Mouse (Mus musculus): ENCODE measurements at regions not wholly inside any gene's neighbourhood (a gene's known extent, or its start where the extent isn't known, plus 50 kb on each side); places are given as distances from the start of the nearest gene placed in this dataset.
A peak's percentile ranks its signal among the peaks of the same experiment; 100 is the strongest.
"Not testable (repeated sequence)": the region's sequence is repeated elsewhere in the genome, so short reads cannot be mapped to it uniquely, and the experiment has no call there.

DNA sequence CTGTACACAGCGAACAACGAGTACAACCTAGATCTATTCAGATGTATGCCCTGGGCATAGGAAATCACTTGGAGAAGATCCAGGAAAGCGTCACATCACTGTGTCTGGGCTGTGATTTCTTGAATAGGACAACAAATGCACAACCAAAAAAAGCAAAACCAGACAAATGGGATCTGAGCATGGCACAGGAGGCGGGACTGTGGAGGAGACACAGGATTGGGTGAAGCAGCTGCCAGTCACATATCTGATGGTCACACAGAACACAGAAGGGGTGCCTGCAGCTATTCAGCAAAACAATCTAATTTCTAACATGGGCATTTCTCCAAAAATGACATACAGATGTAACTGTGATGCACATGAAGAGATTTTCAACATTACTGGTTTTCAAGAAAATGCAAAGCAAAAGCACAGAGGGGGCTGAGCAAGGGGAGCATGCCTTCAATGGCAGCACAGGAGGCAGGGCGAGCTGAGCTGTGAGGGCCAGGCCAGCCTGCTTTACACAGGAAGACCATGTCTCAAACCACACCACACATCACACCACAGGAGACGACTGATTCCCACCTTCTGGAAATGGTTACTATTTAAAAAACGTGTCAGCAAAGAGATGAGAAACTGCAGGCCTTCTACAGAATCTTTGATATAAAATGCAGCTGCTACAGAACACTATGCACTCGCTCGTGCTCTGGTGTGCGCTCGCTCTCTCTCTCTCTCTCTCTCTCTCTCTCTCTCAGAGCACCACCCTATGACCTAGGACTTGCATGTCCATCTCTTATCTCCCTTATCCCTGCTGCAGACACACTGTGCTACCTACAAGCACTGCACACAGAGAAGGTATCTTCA, 175.2 kb upstream of the Klf14 start:
- DNase-seq: peak; percentile 69

DNA sequence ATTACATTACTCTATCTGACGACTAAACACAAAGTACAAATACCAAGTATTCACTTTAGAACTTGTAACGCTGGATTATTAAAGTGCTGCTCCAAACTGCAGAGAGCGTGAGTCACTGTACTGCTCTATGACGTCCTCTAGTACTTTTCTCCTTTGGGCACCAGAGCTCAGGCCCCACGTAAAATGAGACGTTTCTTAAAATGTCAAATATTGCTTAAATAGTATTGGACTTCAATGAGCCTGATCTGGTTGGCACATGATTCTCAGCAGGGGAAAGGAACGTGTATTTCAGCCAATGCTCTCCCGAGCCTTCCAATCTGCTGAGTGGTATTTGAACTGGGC, 175.8 kb upstream of the Klf14 start:
- no peak for DNase-seq

DNA sequence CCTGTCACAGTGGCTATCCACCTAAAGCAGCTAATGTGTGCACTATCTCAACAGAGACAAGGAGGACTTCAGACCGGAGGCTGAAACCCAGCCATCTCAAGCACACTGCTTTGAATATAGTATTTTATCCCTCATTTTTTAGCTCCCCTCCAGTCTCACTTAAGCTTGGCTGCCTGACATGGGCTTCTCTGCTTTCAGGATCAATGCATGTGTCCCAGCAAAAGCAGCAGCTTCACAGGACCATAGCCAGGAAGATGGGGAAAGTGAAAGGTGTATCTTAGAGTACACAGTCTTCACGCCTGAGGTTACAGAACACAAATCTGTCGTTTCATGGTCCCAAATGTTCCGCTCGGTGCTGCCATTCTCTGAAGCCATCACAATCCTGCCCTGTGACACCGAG, 176.7 kb upstream of the Klf14 start:
- no peak for DNase-seq

DNA sequence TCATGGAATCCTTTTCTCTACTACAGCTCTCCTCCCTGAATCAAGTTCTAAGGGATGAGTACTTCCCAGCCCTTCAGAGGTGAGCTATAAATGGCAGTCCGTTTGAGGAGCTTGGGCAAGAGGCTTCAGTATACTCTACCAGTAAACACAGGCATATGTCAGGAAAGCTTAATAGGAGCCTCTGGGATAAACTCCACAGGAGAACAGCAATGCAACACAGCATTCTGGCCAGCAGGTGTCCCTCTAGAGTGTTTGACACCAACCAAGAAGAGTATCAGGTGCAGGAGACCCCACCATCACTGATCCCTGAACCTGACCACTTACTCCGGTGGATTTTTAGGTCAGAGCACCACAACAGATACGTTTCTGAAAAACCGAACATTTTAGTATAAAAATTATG, 178.0 kb upstream of the Klf14 start:
- DNase-seq: no peak

DNA sequence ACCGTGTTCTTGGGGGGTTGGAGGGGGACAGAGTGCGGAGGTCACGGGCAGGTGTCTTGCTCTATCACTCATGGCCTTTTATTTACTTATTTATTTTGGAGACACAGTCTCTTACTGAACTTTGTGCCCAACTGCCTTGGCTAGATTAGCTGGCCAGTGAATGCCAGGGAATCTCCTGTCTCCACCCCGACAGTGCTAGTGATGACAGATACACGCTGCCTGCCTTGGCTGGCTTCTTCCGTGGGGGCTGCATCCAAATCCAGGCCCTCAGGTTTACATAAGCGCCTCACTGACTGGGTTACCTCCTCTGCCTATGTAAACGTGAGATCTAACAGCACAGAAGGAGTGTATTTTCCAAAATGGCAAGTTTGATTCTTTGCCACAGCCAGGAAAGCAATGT, 178.5 kb upstream of the Klf14 start:
- DNase-seq: no peak

DNA sequence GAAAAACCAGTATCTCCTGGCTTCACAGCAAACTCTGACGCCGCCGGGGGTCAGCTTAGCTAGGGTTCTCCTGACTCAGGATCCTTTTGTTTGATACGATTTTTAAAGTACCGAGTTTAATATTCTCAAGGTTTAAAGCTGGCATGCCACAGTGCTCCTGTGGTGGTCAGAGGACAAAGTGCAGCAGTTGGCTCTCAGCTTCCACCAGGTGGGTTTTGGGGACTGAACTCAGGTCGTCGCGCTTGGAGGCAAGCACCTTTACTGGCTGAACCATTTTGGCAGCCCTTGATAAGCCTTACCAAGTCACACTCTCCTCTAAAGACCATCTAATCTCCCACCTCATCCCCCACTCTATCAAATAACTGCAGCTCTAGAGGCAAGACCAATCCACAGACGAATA, 181.1 kb upstream of the Klf14 start:
- DNase-seq: no peak

DNA sequence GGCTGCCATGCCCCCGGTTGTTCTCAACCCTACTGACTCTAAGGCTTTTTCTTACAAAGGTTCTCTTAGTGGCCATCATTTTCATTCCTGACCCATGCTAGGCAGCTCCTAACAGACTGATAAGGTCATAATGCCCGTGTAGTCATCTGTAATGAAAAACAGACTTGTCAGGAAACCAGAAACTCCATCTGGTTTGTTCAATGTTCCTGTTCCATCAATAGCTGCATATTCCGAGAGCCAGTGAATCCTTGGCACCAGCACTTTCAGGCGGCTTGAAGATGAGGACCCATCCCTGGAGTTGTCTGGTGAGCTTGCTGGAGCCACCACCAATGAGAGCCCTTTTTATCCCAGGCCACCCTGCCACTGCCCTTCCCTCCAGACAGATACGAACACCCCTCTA, 181.7 kb upstream of the Klf14 start:
- no peak for DNase-seq

DNA sequence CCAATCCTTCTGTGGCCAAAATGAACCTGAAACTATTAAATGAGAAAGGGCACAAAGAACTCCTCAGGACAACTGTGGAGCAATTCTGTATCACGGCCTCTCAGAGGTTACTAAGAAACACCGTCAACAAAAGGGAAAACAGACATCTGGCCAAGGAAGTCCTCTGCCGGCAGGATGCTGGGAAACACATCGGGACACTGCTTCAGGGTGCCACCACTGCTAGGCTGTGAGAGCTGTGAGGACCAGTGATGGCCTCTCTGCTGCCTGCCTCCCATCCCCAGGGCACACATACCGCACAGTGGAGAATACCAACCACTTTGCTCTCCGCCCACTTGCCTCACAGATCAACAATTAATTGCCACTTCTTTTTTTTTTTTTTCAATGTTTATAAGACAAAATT, 182.6 kb upstream of the Klf14 start:
- DNase-seq: no peak

DNA sequence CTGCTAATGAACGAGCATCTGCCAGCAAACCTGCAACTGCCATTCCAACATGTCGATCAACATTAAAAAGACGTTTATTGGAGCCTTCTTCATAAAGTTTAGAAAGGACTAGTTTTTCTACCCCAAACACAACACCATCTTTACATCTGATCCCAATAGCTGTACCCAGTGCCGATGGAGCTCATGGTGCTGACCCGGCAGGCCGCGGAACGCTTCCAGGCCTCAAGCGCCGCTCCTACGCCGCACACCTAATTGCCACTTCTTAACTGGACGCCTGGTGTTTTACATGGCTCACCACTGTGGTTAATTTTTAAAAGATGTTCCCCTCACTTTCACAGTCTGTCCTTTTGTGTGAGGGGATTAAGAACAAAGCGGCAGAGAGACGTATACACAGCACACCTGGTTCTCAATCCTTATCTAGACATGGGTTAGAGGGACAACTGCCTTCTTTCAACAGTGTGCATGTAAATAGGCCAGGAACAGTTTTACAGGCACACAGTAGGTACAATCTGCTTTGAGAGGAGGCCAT, 183.7 kb upstream of the Klf14 start:
- DNase-seq: not testable (repeated sequence)

DNA sequence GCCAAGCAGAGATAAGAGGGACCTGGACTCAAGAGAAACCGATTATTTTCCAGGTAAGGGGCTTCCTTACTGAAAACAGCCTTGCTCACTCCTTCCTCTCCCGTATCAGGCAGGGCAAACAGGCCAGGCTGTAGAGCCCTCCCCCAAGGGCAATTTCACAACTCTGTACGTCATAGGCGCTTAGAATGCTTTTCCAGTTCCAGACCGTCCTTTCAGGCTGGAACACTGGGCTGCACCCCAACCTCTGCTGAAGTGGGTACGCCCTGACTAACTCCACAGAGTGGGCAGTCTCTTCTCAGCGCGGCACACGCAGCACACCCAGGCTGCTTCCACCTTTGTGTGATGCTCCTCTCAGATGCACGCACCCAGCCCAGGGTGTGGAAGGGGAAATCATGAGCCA, 186.8 kb upstream of the Klf14 start:
- no peak for DNase-seq

DNA sequence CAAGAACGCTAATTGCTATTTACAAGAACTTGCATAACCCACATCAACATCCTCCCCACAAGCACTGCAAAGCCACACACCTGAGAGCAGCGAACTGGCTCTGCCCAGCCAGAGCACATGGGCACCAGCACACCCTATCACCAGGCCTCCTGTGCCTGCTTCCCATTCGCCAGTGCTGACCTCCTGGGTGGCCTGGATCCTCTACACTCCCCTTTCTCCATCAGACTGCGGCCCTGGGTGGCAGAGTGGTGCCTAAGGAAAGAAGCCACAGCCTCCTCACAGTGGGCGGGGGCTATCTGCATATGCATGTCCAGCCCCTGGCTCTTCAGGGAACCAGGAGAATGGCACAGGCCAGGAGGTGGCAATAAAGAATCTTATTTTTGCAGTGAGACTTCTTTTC, 187.9 kb upstream of the Klf14 start:
- DNase-seq: no peak

DNA sequence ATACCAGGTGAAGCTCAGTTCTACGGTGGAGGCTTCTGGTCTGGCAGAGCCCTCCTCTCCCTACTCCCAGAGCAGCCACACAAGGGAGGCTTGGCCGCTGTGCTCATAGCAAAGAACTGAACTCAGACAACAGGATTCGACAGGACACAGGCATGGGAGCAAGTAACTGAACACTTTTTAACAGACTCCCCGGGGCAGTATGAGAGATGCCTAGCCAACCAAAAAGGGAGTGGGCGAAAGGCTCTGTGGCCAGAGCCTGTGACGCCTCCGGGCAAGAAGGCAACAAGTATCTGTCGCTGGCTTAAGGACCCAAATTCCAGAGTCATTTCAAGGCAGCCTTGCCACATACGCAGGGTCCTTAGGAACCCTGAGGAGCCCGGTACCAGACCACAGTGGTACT, 188.8 kb upstream of the Klf14 start:
- no peak for DNase-seq

DNA sequence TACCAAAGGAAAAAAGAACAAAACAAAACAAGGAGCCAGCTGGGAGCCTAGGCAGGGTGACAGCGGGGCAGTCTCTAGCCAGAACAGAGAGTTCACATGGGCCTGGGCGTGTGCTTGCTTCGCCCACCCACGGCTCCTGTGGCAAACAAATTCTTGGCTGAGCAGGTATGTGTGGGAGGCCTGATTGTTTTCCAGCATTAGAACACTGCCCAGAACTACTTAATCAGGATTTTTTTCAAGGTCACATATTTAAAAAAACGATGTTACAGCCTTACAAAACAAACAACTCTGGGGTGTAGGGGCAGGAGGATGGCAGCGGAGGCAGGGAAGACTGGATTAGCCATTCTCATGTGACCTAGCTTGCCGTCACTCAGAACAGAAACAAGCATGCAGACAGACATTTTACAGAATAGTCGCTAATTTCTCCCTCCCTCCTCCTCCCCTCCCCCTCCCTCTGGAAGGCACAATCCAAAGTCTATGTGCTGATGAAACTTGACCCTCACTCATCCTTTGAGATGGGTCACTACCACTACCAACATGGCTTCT, 189.5 kb upstream of the Klf14 start:
- DNase-seq: peak; percentile 78

DNA sequence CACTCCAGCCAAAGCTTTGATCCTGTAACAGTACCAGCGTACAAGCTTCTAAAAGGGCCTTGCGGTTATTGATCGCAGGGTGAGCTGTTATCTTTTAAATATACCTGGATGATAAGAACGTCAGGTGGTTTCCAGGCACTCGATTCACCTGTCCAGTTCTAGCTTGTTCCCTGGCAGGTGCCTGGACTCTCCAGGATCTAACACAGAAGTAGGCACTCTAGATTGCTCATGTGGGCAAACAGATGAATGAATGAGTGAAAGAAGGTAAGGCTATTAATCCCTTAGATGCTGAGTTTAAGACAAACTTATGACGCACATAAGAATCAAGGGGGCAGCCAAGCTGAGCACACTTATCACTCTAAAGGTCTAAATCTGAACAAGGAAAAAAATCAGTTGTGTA, 190.3 kb upstream of the Klf14 start:
- no peak for DNase-seq

DNA sequence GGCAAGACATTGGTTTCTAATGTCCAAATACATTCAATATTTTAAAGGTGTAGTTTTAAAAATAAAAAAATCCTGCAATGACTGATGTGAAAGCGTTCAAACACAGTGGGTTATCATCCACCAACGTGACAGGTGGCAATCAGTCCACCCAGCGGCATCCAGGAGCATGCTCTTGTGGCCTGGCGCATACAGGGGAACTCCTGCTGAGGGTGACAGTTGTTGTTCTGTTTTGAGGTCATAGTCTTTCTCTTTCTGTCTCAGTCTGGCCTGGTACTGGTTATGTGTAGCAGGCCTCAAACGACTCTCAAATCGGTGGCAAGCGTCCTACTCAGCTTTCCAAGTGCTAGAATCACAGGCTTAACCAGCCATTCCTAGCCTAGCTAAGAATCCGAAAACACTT, 191.5 kb upstream of the Klf14 start:
- DNase-seq: no peak

DNA sequence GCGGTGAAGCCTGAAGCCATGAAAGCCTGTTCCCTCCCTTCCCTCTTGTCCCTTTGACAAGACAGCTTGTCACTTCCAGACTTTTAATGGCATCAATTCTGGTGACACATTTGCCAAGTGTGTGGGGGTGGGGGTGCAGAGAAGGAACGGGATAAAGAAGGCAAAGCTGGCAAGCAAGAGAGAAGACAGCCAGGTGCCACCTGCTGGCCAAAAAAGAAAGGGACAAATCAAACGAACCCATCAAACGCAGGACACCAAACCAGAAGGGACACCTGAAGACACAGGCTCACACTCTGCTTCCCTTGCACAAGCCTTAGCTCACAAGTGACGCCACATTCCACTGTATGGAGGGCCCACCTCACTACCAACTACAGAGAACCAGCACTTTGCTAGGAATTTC, 197.0 kb upstream of the Klf14 start:
- peak; percentile 78 for DNase-seq

DNA sequence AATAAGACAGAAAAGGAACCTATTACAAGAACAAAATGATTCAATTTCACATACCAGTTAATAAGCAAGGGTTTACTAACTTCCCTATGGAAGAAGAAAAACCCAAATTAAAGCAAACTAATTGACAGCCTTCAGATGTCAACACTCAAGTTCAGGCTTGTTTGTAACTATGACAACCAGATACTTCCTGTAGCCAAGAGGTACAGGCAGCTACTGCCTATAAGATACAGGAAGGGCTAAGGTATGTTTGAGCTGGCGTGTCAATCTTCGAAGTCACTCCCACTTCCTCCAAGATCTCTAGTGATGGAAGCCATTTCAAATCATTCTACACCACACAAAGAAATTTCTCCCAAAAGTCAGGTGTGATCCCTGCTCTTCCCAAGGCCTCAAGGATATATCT, 198.1 kb upstream of the Klf14 start:
- no peak for DNase-seq

DNA sequence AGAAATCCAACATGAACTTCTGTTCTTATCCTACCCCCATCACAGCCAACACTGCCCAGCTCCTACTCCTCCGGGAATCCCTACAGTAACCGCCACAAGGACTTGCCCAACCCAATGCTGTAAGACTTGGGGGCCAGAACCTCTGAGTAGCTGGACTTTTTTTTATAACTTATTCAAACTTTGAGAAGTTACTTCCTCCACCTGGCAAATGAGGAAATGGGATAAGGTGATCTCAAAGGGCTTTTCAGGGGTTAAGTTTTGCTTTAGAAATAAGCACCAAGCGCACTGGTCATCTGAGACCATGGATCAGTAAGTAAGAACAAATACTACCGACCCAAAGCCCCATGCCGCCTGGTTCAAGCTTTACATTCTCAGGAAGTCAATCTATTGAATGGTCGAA, 198.6 kb upstream of the Klf14 start:
- no peak for DNase-seq

DNA sequence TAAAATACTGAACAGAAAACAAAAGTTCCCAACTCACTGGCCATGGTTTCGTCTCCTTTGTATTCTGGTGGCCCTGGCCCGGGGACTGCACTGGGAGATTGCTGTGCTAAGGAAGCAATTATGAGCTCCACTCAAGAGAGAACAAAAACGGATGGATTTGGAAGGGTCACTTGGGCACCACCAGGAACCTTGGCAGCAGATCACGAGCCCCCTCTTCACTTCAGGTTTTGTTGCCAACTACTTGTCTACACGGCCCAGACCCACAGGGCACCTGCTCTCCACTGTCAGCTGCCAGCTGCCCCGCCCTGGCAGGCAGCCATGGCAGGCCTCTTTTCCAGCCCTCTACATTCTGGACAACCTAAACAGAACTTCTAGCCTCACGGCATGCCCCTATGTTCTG, 199.8 kb upstream of the Klf14 start:
- DNase-seq: no peak

DNA sequence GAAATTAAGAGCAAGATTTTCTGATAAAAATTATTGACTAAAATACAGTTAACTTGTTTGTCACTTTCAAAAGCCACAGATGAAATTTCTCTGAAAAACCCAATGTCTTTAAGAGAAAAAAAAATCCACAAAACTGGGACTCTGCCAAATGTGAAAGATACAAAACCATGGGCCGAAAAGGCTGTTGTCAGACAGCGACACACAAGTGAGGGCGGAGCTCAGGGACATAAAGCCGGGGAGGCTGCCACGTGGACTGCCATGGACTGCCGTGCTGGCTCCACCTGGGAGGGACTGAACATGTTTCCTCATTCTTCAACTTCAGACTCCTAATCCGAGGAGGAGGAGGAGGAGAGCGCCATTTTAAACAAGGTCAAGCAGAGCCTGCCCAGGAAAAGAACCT, 200.4 kb upstream of the Klf14 start:
- DNase-seq: no peak

DNA sequence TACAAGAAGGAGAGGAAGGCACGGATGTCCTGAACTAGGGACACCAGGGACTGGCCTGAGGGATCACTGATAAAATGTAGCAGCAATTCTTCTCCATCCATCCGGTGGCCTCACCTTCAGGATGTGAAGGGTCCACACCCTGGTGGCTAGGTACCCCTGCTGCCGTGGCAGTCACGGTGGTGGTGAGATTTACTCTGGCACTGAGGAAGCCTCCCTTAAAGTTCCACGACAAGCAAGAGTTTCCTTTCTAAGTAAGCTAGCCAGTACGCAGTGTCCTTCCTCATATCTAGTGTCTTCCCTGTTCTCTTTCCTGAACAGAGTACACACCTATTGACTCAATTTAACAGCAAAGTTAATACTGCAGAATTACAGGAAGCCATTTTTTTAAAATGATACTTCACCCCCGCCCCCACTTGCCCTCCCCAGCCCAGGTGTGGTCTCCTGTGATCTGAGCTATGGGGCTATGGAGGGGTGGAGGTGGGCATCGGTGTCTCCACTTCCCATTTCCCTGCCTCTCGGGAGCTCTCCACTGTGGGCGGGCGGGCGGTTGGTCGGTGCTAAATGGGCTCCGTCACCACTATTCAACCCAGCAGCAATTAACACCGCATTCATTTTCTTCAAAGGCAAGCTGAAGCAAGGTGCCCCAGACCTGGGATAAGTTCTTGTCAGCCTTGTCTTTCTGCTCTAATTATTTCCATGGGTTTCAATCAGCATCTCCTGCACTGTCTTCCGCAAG, 201.2 kb upstream of the Klf14 start:
- DNase-seq: no peak

DNA sequence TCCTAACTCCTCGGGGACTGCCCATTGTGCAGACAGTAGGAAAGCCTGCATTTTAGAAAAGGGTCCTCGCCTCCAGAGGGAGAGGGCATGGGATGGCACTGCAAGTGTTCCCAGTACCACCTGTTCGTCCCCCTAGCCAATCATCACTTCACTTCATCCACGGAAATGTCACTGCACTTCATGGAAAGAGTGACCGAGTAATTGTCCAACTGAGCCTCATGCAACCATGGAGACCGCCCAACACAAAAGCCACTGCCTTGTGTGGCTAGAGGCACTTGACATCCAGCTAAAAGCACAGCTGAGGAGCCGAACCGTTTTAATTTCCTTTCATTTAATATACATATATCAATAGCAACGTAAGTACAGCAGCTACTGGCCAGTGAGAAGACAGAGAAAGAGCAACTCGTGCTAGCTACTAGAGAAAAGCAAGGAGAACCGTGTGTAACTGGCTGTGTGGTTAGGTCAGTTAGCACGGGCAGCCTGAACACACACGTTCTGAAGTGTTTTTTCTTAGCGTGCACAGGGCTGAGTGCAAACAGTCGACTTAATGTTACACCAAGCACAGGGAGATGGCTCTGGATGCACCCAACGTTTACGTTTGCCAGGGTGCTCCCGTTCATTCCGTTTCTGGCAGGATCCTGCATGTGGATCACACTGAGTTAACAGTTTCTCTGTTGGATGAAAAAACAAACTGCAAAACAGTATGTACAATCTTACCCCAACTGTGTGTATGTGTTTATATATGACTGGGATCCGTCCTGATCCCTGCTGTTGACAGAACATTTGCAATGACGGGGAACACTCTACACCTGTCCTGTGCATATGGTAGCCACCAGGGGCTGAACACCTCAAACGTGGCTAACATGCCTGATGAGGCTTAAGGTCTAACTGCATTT, 202.8 kb upstream of the Klf14 start:
- no peak for DNase-seq

DNA sequence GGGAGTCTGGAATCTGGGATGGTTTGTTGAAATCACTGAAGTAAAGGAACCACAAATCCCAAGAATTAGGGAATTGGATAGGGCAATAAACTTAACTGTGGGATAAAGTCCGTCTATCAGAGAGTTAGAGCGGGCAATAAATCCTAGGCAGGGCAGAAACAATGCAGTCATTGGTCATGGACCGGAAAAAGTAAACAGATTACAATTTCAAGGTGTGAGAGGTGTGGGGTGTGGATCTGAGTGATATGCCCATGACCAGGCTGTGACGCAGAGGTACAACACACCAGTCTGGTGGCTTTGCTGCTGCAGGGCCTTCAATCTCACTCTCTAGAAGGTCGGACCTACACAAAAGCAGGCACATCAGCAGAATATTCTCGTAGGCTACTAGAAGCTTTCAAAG, 206.1 kb upstream of the Klf14 start:
- DNase-seq: no peak

All from layer of hippocampus, adult 9-11 months (tissue).